Mouse (Mus musculus) urinary bladder, postnatal 25 days (tissue): ENCODE results near the gene Dupd1.

Experiments used
- DNase-seq: peaks from one replicate; pipeline ENCODE4 v3.0.0; 2022; ENCODE audit warnings: low spot score

Gene Dupd1

DNA sequence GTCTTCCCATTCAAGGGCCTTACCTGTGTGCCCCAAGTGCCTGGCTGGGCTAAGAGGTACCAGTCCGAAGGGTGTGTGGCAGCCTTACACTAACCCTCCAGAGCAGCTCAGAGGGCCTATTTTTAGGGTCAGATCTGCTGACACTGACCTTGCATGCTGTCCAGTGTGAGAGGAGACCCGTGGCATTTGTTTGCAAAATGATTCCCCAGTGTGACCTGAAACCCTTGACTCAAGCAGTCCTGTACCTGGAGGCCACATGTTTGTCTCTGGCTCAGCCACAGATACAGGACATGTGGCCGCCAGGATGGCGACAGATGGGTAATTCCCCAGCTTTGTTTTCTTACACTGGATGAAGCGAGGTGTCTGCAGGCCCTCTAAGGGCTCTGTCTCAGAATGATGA is at the start of gene Dupd1:
TSS of gene Dupd1 (minus strand) at position 91 of the 400 bp plus-strand sequence.
- DNase-seq: no peak

DNA sequence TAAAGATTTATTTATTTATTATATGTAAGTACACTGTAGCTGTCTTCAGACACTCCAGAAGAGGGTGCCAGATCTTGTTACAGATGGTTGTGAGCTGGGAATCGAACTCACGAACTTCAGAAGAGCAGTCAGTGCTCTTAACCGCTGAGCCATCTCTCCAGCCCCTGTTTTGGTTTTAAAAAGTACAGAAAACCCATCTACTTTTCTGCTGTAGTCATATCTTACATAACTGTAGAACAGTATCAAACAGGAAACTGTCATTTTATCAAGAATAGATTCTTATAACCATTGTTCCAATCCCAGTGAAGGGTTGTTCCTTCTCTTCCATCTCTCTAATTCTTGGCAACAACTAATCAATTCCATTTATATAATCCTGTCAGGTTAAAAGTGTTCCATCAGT is 49.4 kb upstream of the Dupd1 start:
- no peak for DNase-seq

DNA sequence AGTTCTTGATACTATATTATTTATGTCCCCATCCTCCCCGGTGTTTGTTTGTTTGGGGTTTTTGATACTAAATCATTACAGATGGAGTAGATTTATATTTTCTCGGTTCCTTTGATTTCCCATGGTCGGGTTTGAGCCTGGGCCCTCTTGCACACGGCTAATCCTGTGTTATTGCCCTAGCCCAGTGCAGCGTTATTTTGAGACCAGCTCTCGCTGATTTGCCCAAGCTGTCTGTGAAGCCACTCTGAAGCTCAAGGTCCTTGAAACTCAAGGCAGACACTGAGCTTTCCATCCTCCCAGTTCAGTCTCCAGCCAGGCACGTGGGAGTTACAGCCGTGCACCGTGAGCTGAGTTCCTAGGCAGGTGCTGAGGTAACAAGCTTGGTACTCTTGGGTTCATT is 47.2 kb upstream of the Dupd1 start:
- no peak for DNase-seq

DNA sequence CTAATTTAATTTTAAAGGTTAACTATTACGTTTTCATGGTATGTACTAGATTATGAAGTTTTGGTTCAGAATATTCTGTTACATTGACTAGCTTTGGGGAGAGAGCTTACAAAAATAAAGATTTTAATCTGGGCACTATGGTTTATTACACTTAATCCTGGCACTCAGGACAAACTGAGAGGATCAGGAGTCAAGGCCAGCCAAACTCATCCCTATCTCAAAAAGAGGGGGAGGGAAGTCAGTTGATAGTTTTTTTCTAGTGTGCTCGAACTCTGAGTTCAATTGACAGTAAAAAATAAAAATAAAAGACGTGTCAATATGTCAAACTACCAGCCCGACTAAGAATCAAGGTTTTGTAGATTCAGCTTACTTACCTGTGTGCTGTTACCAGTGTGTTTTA is 39.0 kb upstream of the Dupd1 start:
- DNase-seq: no peak

DNA sequence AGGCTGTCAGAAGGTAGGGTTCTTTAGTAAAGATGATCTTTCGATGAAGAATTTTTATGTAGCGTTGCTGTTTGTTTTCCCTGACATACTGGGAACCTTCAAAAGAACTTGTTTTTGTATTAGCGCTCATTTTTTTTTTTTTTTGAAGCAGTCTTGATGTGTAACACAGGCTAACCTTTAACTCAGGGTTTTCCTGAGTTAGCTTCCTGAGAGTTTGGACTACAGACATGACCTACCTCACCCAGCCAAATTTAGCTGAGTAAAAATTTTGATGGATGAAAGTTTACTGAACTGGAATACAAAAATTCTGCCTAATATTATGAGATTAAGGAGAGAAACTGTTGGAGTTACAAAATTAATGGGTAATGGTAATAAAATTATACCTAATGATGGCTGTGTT is 38.0 kb upstream of the Dupd1 start:
- DNase-seq: no peak

DNA sequence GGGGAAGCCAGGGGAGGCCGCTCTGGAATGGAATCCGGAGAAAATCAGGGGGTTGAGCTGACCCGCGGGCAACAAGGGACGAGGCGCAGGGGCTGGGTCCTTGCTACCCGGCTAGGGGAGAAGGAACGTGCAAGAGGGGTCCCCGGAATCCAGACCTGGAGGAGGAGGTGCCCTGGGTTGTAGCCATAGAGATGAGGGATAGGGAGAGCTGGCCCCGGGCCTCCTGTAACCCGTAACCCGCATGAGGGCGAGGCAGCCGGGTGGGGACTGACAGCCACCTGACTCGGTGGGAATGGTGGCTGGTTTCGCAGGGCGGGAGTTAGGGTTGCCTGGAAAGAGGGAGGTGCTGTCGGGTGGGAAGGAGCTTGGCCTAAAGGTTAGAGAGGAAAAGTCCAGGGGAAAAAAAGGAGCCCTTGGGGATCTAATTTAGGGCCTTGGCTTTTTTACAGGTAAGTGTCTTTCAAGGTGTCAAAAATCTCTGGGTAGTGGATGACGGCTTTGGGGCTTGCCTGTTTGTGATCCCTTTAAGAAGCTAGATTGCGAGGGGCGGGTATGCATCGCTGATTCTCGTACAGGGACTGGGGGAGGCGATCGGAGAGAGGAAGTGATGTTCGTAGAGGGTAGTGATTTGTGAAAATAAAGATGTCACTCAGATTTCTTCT is 36.6 kb upstream of the Dupd1 start, which contains the start of gene Dusp13:
TSS of gene Dusp13 (minus strand) at position 301 of the 662 bp plus-strand sequence.
- peak; percentile 43 for DNase-seq

DNA sequence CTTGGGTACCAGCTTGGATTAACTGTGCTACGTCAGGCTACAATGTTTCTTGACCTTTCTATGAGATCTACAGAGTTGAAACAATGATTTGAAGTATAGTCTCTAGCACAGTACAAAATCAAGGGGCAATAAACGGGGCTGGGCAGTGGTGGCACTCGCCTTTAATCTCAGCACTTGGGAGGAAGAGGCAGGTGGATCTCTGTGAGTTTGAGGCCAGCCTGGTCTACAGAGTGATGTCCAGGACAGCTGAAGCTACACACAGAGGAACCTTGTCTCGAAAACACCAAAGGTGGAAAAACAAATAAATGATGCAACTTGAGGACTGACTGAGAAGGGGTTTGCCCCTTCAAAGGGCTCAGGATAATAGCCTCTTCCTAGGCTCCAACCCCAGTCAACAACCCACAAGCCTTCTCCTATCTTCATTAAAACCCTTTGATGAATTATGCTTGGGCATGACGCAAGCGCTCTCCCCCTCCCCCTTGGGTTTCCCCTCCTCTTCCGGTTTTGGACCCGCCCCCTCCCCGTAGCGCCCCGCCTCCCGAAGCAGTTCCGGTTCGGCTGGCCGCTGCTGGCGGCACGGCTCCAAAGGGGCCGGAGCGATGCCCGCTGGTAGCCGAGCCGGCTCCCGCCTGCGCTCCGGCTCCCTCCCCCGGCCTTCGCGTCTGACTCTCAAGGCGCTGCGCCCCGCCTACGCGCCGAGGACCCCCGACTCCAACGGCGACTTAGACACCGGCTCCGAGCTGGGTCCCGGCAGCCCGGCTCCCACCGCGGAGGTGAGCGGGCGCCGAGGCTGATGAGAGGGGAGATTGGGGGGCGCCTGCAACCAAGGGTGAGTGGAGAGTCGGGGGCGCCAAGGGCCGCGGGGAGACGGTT is 35.9 kb upstream of the Dupd1 start, which contains the start of gene Samd8:
TSS of gene Samd8 (plus strand) at position 524 of the 873 bp plus-strand sequence.
- peak; percentile 79 for DNase-seq

DNA sequence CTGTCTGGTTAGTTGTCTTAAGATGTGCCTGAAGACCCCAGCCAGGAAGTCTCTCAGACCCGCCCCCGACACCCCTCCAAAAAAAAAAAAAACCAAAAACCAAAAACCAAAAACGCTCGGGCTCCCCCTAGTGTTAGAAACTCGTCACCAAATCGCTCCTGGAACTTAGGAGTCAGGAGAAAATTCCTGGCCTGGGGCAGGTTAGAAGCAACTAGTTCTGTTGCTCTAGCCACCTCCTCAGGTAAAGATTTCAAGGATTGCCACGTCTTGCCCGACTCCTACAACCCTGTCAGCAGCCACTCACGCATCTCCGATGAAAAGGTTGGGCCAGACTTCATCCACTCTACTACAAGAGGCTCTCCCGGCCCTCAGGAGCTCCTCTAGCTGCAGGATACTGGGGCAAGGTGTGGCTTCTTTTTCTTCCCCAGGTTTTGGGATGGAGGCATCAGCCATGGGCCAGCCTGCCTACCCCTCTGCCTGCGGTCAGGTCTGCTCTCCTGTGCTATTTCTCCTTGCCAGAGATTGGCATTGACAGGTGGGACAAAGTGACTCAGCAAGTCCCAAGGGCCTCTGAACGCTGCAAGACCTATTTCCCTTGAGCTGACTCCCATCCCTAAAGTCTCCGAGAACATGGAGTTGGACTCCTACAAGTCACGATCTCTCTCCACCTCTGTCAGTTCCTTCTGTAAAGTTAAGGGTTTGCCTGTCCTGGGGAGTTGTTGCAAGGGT is 33.9 kb upstream of the Dupd1 start:
- peak; percentile 38 for DNase-seq

DNA sequence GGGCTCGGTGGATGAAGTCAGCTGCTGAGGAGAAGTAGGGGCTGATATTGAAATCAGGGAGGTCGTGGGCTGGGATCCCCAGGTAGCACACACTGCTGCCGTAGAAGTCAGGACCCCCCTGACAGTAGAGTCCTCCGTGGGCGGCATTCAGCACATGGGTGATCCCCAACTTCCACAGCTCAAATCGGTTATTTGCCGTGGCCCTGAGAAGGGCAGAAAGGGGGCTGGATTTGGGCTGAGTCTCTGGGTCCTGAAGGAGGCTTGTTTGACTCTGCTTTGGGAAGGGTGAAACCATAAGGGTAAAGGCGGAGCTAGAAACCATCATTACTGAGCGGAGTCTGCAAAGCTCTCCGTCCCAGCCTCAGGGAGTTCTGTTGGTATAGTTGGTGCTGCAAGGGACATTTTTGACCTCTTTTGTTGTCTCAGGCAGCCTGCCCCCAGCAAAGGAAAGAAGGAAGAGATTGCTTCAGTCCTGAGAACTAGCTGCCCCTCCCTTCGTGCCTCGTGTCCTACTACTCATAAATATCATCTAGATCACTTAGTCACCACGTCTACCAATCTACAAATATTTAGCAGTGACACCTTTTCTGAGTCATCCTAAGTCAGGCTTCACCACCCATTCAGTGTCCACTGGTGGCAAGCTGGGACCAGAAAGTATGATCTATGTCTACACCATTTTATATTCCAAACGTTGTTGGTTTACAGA is 33.2 kb upstream of the Dupd1 start:
- DNase-seq: no peak

DNA sequence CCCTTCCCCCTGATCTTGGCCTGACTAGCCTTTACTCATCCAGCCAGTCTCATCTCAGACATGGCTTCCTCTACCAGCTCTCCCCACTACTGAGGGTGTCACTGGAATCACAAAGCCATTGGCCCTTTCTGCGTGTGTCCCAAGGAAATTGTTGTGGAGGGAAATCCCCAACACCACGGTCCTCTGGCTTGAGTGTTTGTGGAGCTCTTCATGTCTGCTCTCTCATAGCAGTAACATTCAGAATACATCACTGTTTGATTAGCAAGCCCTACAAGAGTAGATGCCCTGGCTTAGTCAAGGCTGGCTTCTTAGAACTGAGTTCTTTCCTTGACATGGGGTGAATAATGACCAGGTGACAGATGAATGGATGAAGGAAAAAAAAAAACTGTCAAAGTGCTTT is 32.5 kb upstream of the Dupd1 start:
- DNase-seq: no peak

DNA sequence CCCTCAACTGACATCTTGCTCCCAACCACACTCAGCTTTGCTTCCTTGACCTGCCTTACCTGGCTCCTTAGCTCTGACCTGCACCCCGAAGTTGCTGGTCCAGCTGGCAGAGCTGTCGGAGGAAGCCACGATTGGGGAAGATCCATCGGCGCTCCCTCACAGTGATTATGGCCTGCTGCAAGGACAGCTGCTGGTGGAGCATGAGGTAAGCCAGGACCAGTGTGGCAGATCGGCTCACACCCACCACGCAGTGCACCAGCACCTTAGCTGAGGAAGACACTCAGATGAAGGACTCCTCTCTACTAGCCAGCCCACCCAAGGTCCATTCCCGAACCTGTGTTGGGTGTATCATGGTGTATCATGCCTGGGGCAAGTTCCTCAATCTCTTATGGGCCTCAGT is 31.9 kb upstream of the Dupd1 start:
- no peak for DNase-seq

DNA sequence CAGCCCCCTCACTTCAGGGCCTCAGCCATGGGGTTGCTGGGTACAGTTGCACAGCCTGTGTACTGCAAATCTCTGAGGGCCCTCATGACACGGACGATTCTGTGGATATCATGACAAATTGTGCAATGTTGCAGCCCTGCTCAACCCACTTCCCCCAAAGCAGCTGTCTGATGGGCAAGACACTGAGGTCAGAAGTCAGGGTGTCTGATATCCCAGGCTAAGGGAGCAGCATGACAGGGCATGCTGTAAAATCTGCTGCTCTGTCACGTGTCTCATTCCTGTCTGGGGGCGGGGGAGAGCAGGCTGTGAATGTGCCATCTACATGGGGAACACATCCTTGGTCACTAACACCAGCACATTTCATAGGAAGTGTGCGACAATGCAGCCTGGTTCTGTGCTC is 30.8 kb upstream of the Dupd1 start:
- no peak for DNase-seq

DNA sequence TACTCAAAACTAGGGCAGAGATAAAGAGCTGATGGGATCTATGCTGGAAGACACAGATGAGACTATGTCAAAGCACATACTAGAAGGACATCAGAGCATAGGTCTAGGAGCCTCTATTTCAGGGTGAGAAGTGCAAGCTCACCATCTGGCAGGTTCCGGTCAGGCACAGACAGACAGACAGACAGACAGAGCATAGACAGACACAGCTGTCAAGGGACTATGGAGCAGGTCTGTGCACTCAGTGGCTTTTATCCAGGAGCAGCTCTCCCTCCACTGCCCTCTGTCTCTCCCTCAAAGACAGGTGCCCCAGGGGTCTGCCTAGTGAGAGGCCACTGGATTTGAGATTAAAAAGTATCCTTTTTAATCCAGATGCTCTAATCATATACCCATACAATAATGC is 29.8 kb upstream of the Dupd1 start:
- no peak for DNase-seq

DNA sequence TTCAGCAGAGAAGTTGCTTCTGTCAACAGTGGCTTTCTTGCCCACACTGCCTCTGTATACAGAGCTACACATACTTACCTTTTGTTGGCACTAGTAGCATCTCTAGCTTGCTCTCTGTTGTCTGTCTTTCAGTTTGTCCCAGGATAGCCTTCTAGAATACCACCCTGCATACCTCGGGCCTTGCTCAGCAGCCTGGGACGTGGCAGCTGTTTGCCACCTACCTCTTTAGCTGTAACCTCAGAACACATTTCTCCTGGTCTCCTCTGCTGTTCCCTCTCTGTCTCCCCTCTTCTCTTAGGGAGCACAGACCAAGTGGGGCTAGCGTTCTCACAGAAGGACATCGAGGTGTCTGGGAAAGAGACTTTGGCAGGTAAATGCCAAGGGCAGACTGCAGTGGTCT is 28.1 kb upstream of the Dupd1 start:
- no peak for DNase-seq

DNA sequence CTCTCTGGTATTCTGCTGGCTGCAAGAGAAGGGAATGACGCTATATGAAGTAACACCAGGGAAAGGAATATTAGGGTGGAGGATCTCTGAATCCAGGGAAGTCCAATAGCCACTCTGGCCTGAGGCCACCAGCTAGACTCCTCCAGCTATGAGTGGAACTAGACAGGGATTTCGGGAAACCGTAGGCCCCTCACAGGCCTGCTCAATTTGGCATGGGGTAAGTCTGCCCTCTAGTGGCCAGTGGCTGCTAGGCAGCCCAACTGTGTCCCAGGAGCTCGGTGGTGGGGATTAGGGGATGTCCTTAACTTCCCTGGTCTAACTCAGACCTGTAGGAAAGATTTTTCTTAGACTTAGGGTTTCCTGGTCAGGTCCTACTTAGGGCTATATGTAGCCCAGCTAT is 27.4 kb upstream of the Dupd1 start:
- DNase-seq: peak; percentile 78

DNA sequence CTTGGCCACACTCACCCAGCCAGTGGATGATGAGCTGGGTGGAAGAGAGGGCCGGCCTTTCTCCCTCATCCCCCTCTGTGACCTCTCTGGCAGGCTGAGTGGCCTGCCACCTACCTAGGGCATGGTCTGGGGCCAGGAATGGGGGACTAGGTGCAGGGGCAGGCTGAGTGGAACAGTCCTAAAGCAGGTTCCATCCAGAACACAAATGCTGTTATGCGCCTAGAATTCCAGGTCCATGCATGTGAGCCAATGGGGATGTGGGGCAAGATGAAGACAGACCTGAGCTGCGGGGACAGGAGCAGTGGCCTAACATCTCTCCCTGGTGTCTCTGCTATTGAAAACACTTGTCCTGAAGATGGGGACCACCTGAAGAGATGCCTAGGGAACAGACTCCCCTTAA is 26.9 kb upstream of the Dupd1 start:
- DNase-seq: no peak

DNA sequence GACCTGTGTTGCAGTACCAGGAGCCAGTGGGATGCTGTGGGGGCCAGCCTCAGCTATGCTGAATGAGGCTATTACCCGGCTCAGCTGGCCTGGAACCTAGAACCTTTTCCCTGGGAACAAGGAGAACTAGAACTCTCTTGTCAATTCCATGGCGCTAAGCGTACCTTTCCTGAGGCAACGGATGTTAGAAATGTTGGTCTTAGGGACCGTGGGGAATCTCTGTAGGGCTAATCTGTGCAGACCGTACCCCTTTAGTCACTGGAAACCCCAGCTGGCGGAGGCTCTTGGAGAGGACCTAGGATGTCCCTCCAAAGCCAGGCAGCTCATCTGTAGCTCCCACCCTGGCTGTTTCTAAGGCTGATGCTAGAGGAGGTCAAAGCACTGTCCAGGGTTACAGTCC is 26.0 kb upstream of the Dupd1 start:
- no peak for DNase-seq

DNA sequence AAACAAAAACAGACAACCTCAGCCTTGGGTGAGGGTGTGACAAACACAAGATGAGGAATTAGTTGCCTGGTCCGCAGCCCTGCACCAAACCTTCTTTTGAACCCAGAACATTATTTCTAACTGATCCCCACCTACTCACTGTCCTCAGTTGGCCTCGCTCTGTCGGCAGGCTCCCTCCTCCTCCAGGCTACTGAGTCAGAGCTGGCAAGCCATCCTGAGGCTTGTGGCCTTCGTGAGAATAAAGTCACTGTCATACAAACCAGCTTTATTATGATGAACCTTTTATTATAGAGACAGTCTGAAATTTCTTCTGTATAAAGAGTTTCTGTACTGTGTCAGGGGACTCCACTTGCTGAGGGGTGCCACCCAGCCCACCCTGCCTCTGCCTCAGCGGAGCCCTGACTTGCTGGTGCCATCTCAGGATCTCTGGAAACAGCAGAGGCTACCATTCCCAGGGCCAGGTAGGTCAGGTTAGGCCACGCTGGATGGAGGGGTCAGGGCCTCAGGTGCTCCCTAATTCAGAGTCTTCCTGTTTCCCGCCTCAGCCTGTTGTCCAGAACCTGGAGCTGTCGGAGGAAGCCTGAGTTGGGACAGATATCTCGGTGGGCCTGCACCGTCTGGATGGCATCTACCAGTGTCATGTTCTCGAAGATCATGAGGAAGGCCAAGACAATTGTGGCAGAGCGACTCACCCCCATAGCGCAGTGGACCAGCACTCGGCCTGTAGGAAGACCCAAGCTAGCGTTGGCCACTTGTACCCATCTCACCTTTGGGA is 18.9 kb upstream of the Dupd1 start:
- DNase-seq: no peak

DNA sequence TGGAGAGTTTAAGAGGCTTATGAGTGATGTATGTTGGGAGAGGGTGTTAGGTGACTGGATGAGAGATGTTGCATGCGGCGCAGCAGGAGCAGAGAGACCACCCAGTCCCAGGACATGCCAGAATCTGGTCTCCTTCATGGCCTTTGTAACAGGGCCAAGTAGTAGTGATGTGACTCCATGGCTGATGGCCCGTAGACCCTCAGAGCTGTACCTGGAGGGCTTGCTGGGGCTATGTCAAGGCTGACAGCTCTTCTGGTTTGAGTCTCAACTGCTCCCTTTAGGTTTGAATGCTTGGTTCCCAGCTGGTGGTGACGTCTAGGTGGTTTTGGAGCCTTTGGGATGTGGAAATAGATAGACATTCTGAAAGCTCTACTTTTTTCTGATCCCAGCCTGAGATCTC is 15.6 kb upstream of the Dupd1 start:
- no peak for DNase-seq

DNA sequence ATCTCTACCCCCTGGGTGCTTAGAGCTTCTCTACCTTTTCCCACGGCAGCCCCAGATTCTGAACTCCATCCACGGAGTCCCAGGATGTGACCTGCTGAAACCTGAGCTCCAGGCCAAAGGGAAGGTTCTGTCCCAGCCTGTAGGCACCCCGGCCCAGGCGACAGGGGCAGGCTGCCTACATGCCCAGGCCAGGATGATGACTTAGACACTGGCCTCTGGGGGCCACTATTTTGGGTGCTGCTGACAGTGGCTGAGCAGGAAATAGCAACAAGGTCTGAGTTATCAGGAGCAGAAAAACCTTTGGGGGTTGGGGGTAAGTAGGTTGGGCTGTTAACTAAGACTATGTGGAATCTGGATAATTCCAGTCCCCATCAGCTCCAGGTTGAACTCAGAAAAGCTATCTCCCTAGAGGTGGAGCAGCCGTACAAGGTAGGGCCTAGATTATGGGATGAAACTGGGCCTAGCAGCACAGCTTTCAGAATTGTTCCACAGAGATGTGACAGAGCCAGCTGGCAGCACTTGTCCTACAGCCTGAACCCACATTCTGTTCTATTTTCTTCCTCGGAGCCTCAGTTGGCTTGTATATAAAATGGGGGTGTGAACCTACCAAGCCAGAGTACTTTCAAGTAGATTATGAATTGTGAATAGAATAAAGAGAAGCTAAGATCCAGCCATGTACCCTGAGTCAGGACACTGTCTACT is 14.8 kb upstream of the Dupd1 start:
- no peak for DNase-seq
